Mouse (Mus musculus) liver, adult (tissue): Measurements from ENCODE around the gene Theg.

ENCODE experiments used
- GATA4 ChIP-seq: IDR thresholded peaks from 2 replicates; pipeline ENCODE4 v1.6.1; 2014; ENCODE audit warnings: mild to moderate bottlenecking, low read length; ENCODE audit not compliant: insufficient replicate concordance

The Theg gene

DNA sequence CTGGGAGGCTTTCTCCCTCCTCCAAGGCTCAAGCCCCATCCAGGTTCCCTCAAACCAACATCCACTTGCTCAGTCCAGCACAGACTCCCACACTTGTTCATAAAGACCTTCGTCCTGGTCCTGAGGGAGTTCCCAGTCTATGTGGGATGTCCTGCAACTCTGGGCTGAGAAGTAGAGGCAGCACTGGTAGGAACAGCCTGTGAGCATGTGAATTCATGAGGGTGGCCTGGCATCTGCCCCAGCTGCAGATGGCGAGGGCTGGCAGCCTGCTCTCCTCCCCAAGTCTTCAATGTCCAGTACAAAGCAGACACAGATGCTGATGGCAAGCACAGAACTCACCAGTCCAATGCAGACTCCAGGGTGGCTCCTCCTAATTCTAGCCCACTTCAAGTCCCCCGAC lies 48.8 kb downstream of the Theg start:
- no peak for TF ChIP-seq GATA4

DNA sequence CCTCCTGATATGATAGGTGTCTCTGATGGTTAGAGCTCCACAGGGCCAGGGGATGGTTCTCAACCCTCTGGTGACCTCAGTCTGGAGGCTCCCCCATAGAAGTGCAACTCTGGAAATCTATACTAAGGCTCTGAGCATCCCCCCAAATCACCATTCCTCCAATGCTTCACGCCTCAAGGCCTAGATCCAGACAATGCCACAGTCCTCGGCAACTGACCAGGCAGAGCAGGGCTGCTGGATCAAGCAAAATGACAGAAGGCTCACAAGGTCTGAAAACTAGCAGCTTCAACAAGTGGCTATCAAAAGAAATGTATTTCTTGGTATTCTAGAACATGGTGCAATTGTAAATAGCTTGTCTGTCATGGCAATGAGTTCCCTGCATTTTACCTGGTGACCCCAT lies 49.4 kb downstream of the Theg start:
- TF ChIP-seq GATA4: no peak

DNA sequence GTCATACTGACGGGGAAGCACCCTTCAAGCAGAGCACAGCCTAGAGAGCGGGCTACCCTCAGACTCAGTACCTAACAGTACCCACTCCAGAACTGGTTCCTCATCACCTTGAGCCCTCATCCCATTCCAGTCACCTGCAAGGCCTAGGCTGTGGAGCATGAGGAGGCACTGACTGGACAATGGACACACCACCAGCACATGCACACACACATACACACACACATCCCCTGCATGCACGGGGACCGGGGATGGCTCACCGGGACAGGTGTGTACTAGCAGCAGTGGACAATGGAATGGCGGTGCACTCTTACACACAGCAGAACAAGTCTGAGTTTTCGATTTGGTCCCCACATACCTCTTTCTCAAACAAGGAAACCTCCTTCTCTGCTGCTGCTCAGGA lies 49.9 kb downstream of the Theg start:
- no peak for TF ChIP-seq GATA4

DNA sequence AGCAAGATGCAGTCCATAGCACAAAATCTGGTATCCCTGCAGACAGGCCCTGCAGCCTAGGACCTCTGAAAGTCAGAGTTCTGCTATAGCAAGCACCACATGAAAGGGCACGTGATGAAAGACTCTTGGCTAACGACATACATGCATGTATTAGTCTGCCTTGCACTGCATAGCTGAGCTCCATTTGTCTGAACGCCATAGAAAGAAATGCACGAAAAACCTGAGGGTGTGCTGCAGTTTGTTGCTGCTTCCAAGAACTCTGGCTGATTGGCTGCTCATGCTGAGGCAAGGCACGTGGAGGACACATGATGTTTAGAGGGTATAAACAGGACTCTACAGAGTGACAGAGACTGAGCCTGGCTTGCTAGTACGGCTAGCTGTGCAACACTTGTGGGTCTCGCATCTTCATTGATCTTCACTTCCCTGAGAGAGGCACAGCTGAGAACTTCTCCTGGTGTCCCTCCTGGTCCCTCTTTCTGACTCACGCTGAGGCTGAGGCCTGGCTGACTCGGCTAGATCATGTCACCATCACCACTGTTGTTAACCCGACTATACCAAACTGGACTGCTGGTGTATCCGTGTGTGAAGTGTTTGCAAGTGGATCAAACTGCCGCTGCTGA lies 50.6 kb downstream of the Theg start:
- TF ChIP-seq GATA4: no peak

DNA sequence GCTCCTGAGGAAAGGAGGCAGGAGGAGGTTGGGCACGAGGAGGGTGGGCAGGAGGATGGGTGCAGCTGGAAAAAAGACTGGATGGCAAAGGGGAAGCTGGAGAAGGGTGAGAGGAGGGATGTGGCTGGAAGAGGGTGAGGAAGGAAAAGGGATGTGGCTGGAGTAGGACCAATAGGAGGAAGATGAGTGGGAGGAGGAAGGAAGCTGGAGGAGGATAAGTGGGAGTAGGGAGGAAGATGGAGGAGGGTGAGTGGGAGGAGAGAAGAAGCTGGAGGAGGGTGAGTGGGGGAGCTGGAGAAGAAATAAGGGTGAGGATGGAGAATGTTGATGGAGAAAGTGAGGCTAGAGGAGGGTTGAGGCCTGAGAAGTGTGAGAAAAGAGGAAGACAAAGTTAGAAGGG lies 51.7 kb downstream of the Theg start:
- TF ChIP-seq GATA4: no peak

DNA sequence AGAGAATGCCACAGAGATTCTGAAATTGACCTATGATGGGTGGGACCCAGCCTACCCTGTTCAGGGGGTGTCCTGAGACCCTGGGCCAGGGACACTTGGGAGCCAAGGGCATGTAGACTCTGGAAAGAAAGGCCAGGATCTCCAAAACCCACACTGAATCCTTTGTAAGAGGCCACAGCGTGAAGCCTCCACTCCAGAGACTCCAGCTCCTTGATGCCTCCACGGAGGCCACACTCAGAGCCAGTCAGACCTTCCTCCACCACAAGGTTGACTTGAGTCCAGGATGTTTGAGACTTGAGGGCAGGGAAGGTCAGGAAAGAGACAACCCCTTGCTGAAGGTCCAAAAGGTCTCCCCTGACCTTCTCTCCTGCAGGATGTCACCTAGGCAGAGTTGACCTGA lies 52.7 kb downstream of the Theg start:
- no peak for TF ChIP-seq GATA4

DNA sequence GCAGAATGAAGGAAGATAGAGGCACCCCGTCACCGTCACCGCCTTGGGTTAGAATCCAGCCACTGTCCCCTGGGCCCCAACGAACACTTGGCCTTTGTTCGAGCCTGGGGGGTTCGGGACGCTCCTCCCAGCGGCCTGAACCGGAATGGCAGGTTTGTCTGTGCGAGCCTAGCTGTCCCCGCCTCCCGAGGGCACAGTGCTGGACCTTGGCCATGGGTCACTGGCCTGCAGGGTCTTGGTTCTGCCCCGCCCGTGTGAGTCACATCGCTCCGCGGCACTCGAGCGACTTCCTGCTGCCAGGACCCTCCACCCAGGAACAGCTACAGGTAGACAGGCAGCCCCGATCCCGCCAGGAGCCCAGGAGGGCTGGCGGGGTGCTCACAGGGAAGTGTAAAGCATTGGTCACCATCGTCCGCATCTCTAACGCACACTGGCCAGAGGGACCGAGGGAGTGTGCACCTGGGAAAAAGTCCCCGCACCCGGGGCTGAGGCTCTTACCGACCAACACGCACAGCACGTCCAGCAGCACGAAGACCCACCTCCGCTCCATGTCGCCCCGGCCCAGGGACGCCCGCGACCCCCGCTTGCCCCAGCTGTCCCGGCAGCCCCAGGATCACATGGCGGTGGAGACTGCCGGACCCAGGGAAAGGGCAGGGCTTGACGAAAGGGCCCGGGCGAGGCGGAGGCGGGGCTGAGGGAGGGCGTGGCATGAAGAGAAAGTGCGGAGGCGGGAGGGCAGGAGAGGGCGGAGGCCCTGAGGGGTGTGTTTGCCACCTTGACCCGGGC lies 53.8 kb downstream of the Theg start, which contains the start of gene Plpp2:
Gene Plpp2 (minus strand): TSS at position 671 of the 786 bp plus-strand sequence.
- TF ChIP-seq GATA4: no peak

DNA sequence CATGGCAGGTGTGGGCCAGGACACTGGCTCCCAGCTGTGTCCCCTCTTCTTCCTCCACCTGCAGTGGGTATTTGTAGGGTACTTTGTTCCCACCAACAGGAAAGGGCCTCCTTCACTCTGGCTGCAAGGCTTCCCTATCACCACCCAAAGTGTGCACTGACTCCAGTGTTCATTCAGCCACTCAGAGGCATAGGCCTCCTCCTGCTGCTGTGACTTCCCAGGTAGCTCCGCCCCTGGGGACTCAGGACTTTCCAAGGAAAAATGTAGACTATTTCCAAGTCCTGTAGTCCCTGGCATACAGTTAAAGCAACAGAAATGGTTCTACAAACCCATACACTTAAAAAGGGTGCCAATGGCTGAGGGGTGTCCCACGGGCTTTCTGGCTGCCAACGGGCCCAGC lies 54.5 kb downstream of the Theg start:
- no peak for TF ChIP-seq GATA4

DNA sequence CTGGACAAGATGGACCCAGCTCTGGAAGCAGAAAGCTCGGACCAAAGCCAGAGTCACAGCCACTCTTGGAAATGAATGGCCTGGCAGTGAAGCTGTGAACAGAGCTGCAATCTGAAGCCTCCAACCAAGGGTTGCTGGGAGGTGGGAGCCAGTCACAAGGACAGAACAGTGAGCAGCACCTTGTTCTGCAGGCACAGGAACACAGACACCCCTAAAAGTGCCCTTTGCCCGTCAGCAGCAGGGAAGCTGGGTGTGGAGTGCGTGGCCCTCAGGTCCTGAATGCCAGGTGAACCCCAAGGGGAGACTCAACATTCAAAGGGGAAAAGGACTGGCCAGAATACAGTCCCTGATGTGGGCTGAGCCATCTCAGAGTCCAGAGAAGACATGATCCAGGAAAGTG lies 55.5 kb downstream of the Theg start:
- TF ChIP-seq GATA4: no peak

DNA sequence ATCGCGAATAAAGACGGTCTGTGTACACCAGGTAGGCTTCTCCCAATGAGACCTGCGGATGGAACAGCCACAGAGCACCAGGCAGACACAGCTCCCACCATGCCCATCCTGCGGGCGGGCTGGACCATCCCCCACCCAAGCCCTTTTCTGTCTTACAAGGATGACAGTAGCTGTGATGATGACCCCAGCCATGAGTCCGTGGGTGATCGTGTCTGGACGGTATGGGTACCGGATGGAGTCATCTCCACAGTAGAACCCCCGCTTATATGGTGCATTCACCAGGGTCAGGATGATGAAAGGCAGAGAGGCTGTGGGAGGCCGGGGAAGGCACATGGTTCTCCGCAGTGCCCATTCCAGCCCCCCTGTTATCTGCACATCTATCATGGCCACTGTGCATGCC lies 56.4 kb downstream of the Theg start:
- TF ChIP-seq GATA4: no peak

DNA sequence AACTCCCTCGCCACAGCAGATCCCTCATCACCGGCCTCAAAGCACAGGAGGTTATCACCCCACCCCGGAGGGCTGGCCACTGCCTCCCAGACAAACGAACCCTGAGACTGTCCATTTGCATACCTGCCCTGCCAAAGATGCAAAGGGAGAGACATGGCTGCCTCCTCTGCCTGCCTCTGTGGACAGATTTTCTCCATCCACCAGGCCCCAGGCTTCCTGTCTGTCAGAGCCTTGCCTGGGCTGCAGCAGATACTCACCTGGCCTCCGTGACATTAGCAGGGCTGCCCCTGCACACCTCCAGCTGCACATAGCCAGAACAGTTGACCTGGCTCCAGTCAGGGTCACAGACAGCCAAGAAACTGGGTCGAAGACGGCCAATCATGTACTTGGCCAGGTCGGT lies 56.9 kb downstream of the Theg start:
- TF ChIP-seq GATA4: no peak

DNA sequence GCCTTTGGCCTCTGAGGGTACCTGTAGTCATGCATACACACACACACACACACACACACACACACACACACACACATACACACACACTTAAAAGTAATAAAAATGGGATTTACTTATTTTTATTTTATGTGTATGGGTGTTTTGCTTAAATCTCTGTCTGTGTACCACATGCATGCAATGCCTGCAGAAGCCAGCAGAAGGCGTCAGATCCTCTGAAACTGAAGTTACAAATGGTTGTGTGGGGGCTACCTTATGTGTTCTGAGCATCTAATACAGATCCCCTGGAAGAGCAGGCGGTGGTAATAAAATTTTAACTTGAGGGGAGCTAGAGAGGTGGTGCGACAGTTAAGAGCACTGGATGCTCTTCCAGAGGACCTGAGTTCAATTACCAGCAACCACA lies 59.0 kb downstream of the Theg start:
- no peak for TF ChIP-seq GATA4

DNA sequence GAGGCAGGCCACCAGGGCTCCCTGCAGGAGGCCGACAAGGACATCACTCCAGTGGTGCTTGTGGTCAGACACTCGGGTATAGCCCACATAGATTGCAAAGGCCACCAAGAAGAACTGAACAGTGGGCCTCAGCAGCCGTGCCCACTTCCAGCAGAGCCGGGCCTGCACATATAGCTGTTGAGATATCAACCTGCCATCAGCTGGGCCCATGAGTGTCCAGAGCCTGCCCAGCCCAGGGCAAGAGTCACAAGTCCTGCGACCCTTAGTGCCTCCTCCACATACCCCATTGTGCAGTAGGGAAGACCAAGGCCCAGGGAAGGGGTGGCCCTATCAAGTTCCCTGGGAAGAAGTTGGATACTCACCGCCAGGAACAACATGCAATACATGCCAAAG lies 59.7 kb downstream of the Theg start:
- no peak for TF ChIP-seq GATA4

DNA sequence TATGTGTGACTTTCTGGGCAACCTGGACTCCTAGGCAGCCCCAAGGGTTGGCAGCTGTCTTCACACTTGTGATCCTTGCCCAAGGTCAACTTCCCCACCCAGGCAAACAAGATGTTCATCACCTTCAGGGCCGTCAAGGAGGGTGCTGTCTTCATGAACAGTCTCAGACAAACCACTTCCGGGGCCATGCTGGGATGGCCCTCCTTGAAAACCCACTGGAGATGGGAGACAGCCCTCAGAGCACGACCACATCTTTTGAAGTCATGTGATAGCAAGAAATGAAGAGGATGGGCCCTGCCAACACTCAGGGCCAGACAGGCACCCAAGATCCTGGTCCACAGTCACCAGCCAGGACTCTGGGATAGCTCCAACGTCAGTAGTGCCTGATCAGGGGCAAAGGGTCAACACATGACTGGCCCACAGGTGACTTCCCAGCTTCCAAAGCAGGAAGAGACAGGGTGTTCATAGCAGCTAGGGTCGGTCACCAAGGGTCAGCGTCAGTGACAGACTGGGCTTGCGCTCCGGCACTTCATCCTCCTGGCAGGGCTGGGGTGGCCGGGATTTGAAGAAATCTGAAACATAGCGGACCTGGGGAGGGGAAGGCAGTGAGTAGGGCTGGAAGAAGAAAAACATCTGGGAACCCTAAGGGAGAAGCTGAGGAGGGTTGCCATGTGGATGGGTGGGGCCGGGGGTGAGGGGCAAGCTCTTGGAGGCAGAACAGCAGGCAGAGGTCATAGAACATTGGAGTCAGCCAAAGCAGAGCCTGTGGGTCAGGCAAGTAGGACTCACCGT lies 60.3 kb downstream of the Theg start:
- no peak for TF ChIP-seq GATA4
